Mouse (Mus musculus) cerebellum, adult 18-20 months (tissue): ENCODE results near the gene Rgs6.

Source experiments
- DNase-seq, 2 experiments: peaks; one replicate each; pipeline ENCODE4 v3.0.0; 2021

Rgs6 gene

DNA sequence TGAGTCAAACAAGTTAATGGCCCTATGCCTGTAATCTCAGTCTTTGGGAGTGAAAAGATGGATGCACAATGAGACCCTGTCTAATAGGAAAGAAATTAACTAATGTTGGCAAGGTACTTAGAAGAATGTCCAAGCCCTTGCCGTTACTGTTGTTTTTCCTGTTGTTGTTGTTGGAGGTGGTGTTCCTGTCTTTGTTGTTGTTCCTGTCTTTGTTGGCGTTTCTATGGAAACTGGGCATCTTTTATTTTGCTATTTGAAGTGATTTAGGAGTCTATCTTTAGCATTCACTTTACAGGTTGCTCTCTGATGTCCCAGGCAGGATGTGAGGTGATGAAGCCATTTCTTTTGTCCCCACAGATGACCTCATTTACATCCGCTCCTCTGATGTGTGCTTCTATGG is 180.6 kb downstream of the Rgs6 start:
- DNase-seq, result no peak

DNA sequence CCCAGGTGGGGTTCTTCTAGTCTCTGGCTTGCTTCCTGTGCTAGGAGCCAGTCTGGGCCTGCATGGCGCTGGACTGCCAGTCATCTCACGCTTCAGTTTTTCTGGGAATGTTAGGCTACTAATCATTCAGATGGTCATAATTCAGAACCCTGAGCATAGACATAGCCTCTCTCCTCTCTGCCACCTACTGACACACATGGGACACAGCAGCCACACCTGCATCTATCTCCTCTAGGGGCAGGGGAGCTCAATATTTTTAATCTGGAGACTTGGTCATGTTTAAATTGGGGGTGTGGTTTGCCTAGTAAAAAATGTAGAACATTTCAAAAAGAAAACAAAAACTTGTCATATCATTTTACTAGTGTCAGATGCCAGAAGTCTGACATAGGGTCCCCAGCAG is 184.1 kb downstream of the Rgs6 start:
- no peak for DNase-seq

DNA sequence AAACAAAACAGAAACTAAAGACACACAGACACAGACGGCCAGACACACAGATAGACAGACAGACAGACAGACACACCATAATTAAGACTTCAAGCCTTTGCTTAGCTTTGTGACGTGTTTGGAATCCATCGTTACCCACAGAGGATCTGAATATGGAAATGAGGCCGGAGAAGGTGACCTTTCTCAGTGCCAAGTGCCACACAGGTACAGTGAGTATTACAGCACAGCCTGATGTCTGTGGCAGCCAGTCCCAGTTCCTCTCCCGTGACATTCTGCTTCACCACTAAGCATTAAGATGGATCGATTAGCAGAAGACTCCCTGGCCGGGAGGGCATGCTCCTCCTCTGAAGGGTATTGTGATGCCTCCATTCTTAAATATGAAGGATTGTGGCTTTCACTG is 186.5 kb downstream of the Rgs6 start:
- DNase-seq, result no peak

DNA sequence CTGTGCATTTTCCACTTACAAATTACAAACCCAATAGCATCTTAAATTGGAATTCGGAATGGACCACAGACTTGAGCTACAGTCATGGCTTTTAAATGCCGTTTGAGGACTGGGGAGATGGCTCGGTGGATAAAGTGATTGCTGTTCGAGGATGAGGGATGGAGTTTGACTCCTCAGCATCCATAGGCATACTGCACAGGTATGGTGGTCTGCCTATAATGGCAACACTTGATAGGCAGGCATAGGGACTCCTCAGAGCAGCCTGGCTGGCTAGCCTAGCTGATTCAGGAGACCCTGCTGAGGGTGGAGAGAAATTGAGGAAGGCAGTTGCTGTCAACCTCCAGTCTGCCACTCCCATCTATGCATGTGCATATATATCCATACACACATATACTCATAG is 188.6 kb downstream of the Rgs6 start:
- DNase-seq, result no peak

DNA sequence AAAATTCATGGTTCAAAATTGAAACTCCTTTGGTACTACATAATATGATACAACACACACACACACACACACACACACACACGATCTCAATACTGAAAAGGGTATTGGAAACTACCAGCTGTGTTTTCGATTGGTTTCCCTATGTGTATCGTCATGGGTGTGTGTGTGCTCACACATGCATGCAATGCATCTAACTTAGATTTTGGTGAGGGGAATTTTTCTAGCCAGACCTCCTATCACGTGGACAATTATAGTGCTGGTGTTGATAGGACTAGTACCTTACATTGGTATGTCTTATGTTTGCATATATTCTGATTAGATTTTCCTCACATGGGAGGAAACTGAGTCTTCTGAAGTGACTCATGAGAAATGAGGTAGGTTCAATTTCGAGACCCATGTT is 192.8 kb downstream of the Rgs6 start:
- DNase-seq, result no peak

DNA sequence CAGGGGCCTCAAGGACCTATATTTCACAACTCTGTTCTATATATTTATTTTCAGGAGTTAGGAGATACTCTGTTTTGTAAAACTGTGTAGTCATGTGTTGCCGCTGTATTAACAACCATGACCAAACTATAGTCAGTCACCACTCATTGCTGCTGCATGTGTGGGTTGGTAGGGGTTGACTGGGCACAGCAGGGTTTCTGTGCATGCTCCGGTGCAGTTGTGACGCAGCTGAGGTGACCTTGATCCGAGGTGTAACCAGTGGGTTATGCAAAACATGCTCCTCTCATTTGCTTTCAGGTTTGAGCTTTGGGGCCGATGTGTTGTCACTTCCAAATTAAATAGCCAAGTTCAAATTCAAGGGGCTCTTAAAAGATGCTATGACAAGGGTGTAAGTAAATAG is 193.3 kb downstream of the Rgs6 start:
- DNase-seq, result no peak

DNA sequence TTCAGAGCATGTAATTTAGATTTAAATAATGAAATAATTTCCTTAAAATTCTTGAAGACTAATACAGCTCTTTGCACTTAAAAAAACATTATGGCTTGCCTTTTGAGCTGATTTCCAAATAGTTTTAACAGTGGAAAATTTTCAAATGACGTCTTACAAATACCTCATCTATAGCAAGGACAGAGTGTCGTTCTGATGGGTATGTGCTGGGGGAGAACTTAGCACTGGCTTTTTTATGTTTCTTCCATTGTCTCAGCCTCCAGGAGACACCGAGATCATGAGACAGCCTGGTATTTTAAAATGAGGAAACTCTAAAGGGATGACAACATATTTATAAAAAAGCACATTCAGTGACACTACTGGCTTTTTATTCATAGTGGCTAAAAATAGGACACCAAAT is 204.0 kb downstream of the Rgs6 start:
- no peak for DNase-seq

DNA sequence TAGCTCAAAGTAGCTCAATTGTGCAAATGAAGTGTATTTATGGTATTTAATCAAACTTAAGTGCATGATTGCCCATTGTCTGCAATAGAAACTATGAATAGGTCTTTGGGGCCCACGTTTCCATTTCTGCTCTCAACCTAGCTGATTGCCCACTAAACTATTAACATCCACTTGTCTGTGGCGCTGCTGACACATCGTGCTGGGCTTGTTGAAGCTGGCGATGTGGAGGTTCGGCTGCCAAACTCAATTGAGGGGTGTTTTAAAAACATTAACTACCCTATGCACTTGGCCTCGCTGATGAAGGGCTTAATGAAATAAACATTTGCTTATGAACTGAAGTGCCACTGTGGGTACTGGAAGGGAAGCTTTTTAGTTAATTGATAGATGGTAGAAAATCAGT is 211.8 kb downstream of the Rgs6 start:
- DNase-seq, result no peak

DNA sequence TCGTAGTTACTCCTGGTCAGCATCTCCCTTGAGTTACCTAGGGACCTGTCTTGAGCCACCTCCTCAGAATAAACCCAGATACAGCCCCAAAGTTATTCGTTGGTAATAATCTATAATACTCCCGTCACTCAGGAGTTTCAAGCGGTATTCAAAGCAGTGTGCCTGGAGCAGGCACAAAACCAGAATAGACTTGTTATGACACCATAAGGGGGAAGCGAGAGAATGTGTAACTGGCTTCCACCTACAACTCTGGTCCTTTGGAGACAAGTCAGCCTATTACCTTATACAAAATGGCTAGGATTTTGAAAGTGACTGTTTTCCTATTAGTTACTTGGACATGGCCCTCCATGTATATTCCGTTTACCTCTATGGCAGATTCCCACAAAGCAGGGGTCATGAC is 213.6 kb downstream of the Rgs6 start:
- no peak for DNase-seq

DNA sequence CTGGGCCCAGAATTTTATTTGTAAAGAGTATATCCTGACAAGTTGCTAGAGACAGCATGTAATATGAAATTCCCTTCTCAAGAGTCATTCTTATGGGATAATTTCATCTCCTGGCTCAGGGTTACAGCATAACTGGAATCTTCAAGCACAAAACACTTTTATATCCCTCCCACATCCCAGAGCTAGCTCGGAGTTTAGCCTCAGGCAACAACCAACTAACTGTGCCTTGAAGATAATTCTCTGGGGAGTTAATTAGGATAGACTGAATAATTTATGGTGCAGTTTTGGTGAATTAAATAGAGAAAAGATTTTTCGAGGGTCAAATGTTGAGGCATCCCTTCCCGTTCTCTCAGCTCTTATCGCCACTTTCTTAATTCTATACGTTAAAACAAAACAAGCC is 214.6 kb downstream of the Rgs6 start:
- no peak for DNase-seq

DNA sequence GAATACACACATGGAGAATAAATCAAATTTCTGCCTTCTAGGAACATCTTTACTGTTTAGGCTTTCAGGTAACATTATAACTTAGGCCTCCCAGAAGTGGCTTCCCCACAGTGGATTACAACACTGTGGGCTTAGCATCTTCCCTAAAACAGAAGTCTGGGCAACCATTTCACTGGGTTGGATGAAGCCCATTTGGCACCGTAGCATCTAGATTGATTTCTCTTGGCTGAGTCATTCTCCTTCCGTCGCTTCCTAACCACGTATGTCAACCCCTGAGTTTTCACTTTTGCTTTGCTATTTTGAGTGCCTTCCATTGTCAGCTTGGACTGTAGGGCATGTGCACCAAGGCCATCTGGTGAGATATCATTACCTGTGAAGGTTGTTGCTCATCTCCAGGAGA is 217.1 kb downstream of the Rgs6 start:
- DNase-seq, result no peak

DNA sequence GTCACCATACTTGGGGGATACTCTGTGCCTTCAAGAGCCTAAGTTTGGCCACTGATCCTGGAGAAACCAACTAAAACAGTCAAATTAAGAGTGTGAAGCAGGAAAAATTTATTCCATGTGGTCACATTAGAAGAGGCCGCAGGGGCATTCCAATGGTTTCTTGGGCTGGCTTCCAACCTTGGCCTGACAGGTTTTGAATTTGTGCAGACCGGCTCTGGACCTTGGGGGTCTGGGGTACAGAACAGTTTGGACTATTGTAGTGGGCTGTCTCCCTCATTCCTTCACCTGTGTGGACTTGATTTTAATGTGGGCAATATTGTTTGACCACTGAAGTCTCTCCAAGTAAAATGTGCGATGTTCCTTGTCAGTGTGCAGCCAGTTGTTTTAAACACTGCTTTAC is 222.5 kb downstream of the Rgs6 start:
- no peak for DNase-seq

DNA sequence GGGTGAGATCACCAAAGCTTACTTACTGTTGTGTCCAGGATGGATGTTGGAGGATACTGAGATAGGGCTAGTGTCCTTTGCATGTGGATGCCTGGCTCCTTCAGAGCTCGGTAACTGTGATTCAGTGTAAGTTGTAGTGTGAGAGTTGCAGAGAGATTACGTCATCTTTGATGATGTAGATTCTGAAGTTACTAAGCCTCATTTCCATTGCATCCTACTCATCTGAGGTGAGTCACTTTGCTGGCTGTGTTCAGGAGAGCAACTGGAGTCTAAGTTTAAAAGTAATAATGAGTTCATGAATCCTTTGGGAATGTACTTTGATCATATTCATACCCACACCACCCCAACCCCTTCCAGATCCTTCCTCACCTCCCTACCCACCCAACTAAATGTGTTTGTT is 227.9 kb downstream of the Rgs6 start:
- no peak for DNase-seq

DNA sequence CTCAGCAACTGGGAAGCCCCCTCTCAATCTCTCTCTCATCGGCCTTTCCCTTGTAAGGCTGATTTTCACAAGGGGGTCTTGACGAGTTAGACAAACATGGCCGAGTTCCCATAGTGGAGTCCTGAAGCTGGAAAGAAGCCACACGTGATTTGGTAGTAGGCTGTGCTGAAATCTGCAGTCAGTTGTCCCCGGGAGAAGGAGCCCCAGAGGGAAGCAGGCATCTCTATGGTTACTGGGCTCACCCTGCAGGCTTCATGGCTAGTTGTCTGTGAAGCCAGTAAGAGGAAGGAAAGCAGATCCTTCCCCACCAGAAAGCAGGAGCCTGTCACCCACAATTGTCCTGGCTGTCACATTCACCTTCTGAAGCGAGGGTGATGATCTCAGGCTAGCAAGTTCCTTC is 231.2 kb downstream of the Rgs6 start:
- no peak for DNase-seq

DNA sequence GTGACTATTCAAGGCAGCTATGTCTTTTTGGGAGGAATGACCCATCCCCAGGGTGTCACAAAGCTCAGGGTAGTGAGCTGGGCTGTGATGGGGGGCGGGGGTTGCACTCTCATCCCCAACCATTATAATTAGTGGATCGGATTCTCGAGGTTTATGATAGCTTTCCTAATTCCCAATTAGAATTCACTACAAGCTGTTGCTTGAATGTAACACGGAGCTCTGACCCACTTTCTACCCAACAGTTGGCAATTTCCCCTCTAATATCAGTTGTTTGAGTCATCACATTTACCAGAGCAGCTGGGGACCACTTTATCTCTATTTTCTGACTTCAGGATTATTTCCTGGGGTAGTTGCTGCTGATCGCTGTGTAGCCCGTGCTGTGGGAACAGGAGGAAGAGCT is 231.9 kb downstream of the Rgs6 start:
- peak in 1 of 2 experiments; percentile 2 for DNase-seq

DNA sequence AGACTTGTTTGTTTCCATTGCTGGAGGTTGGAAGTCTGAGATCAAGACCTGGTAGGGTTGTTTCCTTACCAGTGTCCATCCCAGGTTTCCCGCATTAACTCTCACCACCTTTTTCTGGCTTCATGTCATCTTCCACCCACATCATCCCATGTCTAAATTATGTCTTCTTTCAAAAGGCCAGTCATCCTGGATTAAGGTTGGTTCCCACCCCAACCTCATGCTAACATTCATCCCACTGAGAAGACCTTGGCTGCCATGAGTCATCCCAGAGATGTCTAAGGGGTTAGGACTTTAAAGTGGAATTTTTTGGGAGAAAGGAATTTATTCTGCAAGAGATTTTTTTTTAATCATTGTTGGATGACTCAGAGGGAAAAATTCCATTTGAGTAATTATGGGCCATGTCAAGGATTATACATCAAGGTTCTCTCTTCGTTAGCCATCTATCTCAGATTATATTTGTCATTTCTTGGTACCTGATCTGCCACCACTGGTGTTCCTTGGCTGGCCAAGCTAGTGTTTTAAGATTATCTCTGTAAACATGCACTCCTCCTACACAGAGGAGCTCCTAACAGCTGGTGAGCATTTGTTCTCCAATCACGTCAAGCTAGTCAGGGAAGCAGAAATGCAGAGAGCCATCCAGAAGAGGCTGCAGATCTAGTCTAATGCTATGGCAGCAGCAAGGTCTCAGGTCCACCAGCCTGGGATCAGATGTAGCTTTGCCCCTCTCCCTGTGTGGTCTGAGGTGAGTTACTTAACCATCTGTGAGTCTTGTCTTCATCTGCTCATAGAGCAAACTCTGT is 234.9 kb downstream of the Rgs6 start:
- DNase-seq, result no peak

DNA sequence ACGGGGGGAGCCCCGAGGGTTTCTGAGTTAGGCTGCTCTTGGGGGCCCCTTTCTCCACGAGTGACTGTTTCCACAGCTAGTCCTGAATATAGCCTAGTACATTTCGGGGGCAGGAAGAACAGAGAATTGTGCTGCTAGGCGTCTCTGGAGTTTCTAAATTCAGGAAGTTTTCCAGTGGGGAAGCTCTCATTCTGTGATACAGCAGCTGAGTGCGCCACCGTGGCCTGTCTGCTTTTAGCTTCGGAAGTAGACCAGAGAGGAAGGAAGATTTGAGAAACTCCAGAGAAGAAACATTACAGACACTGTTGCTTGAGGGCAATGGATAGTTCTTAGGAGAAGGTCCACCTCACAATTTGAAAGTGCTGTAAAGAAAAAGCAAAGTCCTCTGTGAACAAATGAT is 242.2 kb downstream of the Rgs6 start:
- DNase-seq, result no peak

DNA sequence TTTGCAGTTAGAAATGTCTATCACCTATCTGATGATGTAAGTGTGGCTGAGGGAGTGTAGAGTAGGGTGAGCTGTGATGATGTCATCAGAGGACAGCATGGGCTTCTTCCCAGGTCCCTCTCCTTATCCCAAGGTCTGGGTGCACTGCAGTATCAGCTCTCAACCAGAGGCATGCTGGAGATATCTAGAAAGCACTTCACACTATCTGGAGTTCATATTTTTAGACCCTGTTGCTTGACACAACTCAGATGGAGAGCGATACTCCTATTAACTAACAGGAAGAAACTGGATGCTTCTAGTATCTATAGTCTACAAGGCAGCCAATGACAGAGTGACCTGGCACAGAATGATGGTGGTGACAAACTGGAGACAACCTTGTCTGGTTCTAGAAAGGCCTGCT is 250.5 kb downstream of the Rgs6 start:
- DNase-seq, result no peak

DNA sequence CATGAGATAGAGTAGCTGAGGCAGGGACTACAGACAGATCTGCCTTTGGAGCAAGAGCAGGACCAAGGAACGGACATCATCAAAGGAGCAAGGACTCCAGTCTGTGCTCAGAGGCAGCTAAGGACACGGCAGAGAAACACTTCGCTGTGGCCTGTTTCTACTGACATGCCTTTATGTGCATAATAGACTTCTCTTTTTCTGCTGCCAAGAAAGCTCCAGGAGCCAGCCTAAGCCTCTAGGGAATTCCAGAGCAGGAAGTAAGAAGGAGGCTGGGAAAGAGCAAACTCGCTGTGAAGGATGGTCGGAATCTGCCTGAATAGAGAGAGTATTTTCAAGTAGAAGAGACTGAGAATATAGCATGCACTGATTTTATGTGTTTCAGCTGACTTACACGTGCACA is 253.5 kb downstream of the Rgs6 start:
- no peak for DNase-seq

DNA sequence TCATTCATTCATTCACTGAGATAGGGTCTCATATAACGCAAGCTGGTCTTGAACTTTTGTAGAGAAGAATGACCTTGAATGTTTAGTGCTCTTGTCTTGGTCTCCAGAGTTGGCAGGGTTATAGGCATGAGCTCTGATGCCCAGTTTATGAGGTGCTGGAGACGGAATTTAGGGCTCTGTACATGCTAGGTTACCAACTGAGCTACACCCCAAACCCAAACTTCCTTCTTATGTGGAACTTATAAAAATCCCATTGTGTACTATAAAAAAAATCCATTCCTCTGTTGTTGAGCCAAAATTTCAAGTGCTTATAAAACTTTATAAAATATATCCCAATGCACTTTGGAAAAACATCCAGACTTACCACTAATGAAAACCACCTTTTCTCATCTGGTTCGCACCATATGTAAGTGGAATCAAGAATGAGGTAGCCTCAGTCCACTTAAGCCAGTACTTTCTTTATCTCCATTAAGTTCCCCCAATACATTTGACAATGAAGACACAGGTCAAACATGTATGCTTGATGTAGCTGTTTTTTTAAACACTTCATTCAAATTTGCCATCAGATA is 260.3 kb downstream of the Rgs6 start:
- DNase-seq, result no peak

DNA sequence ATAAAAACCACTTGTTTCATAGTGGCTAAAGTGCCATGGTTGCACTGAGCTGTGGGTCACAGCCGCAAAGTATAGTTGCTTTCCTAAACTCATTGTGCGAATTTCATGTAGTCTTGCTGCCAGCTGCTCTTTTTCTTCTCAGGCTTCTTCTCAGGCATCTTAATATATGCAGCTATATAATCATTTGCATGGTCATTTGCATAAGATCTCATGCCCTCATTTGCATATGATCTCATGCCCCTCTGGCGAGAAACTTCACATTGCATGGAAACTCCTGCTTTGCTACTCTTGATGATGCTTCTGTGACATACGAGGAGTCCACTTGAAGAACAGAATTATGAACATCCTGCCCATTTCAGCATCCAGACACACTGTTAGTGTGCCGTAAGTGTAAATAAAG is 266.8 kb downstream of the Rgs6 start:
- DNase-seq, result no peak

DNA sequence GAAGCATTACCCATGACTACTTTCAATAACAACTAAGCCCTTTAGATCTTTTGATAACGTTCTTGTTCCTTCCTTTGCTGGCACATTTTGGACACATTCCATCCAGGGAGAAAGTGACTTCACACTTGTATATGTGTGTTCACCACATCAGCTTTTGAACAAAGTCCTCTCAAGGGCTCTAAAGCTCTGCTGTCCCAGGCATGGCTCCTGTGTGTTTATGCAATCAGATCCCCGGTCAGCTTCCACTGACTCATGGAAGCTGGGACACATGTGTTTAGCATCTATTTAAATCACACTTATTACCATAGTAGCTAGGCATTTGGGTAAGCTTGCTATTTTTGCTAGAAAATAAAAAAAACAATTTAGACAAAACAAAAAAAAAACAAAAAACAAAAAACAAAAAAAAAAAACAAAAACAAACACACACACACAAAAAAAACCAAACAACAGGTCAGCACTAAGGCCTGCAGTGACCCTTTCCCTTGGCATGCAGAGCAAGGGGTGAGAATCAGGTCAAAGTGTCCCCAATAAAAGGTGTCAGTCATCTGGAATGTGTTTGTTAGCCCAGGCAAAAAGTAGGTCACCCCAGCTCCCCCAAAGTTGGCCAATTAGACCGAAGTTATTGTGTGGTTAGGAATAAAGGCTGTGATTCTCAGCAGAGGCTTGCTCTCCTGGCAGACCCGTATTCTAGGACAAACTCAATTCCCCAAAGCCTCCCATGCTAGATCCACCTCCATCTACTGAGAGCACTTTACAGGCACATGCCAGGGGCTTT is 267.4 kb downstream of the Rgs6 start:
- peak; percentile 2 to 3 for DNase-seq

DNA sequence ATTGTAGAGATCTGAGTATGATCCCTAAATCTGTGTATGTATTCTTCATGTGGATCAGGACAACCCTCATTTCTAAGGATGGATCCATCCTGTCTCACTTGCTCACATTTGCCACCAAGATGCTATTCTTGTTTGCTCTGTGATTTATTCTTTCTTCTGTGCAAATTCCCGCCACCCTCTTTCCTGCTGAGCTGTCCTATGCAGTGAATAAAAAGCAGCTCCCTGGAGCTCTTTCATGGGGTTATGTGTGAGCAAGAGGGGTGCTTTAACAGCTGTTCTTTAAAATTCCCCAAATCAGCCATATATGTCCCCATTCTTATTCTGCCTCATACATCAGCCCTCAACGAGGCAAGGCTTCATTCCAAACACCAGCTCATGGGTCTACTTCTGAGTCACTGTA is 277.6 kb downstream of the Rgs6 start:
- no peak for DNase-seq

DNA sequence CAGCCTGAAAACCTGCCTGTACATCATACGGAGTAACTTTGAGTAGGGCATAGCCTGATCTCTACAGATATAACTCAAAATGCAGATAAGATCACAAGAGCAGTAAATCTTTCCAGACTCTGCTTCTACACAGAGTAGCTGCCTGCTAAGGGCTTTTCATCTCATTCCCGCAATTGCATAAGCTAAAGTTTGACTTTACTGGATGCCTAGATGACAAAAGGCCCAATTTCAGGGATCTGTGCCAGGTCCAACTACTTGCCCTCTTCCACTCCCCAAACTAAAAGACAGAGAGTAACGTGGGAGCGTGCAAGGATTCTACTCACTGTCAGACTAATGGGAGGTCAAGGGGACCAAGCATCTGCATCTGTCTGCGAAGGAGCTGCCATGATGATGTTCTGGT is 292.6 kb downstream of the Rgs6 start:
- no peak for DNase-seq
